Mouse (Mus musculus): ENCODE results near the gene Spats2.

DNA sequence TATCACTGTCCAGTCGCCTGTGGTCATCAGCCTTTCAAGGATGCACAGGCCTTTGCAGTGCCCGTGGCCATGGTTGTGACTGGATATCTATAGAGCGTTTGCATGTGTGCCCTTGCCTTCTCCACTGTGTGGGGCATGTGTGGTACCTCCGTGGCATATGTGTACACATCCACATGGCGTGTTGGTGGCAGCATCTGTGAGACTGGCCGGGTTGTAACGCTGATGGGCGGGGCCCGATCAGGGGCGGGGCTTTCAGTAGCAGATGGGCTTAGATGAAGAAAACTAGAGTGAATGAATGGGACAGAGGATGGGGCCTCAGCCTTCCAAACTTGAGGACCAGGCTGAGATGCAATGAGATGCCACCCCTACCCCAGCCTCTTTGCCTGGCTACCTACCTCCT, 106.3 kb downstream of the Spats2 start:
- TF ChIP-seq CTCF (IDR thresholded peaks at IDR 0.05; ENCODE audit: control insufficient read depth, insufficient read depth, insufficient read length) (no peak), CEBPB (IDR thresholded peaks at IDR 0.05; ENCODE audit: low read depth) (no peak), MAX (IDR thresholded peaks at IDR 0.05) (no peak), MYOG (IDR thresholded peaks at IDR 0.05; ENCODE audit: control insufficient read depth, extremely low read depth, insufficient read length) (no peak), USF1 (IDR thresholded peaks at IDR 0.05; ENCODE audit: low read depth) (no peak)

Data from C2C12 (cell line).